Mouse (Mus musculus): ENCODE results near the gene Nol4l. TPM values are rescaled to one million over a fixed set of nuclear protein-coding genes. Genes with fewer than 3 reads are reported as not detected.

The Nol4l gene
- polyA plus RNA-seq, 1 experiment from 2014 or later: 23.5 TPM

DNA sequence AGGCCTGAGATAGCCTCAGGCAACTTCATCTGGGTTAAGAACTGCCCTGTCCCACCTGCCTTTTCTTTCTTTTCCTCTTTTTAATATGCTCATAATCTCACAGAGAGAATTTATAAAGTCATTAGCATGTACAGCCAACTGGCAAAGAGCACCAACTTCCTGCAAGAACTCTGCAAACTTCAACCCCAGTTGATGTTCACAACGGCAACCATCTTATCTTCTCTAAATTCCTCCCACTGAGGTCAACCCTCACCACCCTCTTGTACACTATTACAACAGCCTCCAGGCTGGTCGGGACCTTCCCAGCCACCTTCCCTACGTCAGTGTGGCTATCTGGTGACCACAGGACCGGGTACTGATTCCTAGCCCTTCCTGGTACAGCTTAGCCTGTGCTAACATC, 27.5 kb upstream of the Nol4l start:
- peaks cover 40% of the 10 kb centered on the region for H3K4me1 ChIP-seq
- no peak overlapping the region for H3K4me3 ChIP-seq
- 85% methylated on average over 4 of the region's 4 CpGs for WGBS

DNA sequence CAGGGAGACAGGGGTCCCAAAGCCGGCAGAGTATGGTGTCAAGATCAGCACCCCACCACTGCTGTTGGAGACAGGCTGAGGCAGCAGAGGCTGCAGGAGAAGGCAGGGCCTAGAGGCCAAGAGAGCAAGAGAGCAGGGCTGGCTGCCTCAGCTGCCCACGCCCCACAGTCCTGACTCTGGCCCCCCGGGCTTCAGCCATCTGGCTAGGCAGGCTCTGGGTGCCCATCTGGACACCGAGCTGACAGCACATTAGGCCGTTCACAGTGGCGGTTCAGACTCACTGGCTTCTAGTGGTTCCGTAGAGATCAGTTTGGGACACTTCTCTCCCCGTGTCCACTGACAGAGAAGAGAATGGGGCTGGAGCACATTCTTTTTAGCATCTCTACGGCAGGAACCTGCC, 26.4 kb upstream of the Nol4l start:
- WGBS: 62% methylated on average over 9 of the region's 9 CpGs
- H3K4me3 ChIP-seq: no peak overlapping the region
- H3K27ac ChIP-seq (replicated peaks): peak overlapping the region; percentile 32; the same call in 1 of the 2 replicates
- H3K9me3 ChIP-seq: no peaks in the 10 kb centered on the region
- H3K36me3 ChIP-seq (replicated peaks): no peaks in the 10 kb centered on the region
- H3K4me1 ChIP-seq: peaks cover 30% of the 10 kb centered on the region
- no peak for DNase-seq (ENCODE audit: low spot score)
- H3K27me3 ChIP-seq (replicated peaks; ENCODE audit: low read depth, poor library complexity, severe bottlenecking): peaks cover 29% of the 10 kb centered on the region

More for the DNA sequence above, 27.5 kb upstream of the Nol4l start:
- Histone ChIP-seq H3K27ac (replicated peaks) (no peak overlapping the region), H3K27me3 (replicated peaks; ENCODE audit: low read depth, poor library complexity, severe bottlenecking) (peaks cover 40% of the 10 kb centered on the region), H3K36me3 (replicated peaks) (no peaks in the 10 kb centered on the region), H3K9me3 (no peaks in the 10 kb centered on the region)
- no peak for DNase-seq (ENCODE audit: low spot score)

DNA sequence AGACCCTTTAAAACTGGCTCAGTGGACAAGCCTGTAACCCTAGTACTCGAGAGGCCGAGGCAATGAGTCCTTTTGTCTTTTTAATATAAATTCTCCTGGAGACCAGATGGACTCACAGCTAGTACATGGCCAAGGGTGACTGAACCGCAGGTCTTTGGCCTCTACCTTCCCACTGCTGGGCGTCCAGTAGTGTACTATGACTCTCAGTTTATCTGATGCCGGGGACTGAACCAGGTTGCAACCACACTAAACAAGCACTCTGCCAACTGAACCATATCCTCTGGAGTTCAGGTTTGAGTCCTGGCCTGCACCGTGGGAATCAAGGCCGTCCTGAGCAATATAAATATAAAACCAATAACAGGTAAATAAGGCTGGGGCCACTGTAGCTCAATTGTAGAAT, 24.8 kb upstream of the Nol4l start:
- 89% methylated on average over 7 of the region's 7 CpGs for WGBS
- Histone ChIP-seq H3K27ac (replicated peaks) (no peak overlapping the region), H3K4me1 (peaks cover 19% of the 10 kb centered on the region), H3K36me3 (replicated peaks) (no peaks in the 10 kb centered on the region), H3K9me3 (no peaks in the 10 kb centered on the region), H3K27me3 (replicated peaks; ENCODE audit: low read depth, poor library complexity, severe bottlenecking) (peaks cover 17% of the 10 kb centered on the region; the same call in 1 of the 2 replicates), H3K4me3 (no peak overlapping the region)
- DNase-seq (ENCODE audit: low spot score): no peak

DNA sequence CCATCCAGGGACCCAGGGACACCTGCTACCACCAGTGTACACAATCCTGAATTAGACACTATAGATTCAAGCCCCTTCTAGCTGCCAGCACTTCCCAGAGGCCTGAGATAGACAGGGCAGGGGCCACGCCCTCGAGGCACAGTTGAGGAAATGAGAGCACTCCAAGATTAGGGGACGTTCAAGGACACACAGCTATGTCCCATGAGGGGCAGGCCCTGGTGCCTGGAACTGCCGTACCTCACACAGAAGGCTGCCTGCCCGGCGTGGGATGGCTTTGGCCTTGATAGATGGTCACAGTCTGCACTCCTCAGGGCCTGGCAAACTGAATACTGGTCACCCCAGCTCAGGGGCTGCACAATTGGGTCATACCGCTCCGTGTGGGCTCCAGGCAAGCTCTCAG, 19.7 kb upstream of the Nol4l start:
- 67% methylated on average over 8 of the region's 8 CpGs for WGBS
- H3K4me1 ChIP-seq: peaks cover 44% of the 10 kb centered on the region
- no peak overlapping the region for H3K27ac ChIP-seq (replicated peaks)

DNA sequence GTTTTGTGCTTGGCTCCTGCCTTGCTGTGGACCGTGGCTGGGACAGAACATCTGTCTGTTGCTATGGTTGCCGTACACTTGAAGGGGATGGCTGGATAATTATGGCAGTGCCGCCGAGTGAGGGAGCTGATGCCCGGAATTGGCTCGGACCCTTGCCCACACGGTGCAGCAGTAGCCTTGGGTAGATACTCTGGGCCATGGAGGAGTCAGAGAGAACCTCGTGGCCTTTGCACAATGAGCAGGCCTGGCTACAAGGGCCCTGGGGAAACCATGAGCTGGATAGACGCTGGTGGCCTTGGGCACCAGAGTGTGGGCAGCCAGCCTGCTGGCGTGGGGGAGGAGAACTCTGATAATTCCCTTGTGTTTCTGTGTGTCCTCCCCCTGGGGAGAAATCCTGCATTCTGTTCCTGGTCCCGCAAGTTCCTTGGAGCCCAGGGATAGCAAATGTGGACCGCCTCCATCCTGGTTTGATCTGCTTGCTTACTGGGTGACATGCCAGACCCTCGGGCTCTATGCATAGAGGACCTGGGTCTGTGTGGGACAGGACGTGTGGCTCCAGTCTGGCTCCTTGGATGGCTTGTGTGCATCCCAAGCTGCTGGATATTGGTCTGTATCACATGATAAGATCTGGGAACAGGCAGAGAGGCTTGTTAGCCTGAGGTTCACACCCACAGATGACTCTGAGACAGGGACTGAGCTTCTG, 18.6 kb upstream of the Nol4l start:
- Histone ChIP-seq H3K4me3 (no peak overlapping the region), H3K27me3 (replicated peaks; ENCODE audit: low read depth, poor library complexity, severe bottlenecking) (peaks cover 44% of the 10 kb centered on the region), H3K4me1 (peaks cover 50% of the 10 kb centered on the region), H3K27ac (replicated peaks) (peak overlapping the region; percentile 51), H3K9me3 (no peaks in the 10 kb centered on the region), H3K36me3 (replicated peaks) (no peaks in the 10 kb centered on the region)
- 47% methylated on average over 14 of the region's 14 CpGs for WGBS
- peak; percentile 40 for DNase-seq (ENCODE audit: low spot score)

More for the DNA sequence above, 19.7 kb upstream of the Nol4l start:
- Histone ChIP-seq H3K36me3 (replicated peaks) (no peaks in the 10 kb centered on the region), H3K4me3 (no peak overlapping the region), H3K9me3 (no peaks in the 10 kb centered on the region), H3K27me3 (replicated peaks; ENCODE audit: low read depth, poor library complexity, severe bottlenecking) (peaks cover 36% of the 10 kb centered on the region)
- no peak for DNase-seq (ENCODE audit: low spot score)

- WGBS: 82% methylated on average over 3 of the region's 3 CpGs
- DNase-seq (ENCODE audit: low spot score): no peak
- no peaks in the 10 kb centered on the region for H3K9me3 ChIP-seq
- H3K36me3 ChIP-seq (replicated peaks): no peaks in the 10 kb centered on the region
- H3K4me1 ChIP-seq: peaks cover 56% of the 10 kb centered on the region
- H3K4me3 ChIP-seq: no peak overlapping the region
- peak overlapping the region; percentile 51; the same call in 1 of the 2 replicates for H3K27ac ChIP-seq (replicated peaks)
- H3K27me3 ChIP-seq (replicated peaks; ENCODE audit: low read depth, poor library complexity, severe bottlenecking): peaks cover 47% of the 10 kb centered on the region
Observed at GRCm38 (mm10) chr2:153547633-153548032, 17.9 kb upstream of the Nol4l start.

- WGBS: 62% methylated on average over 4 of the region's 4 CpGs
- Histone ChIP-seq H3K36me3 (replicated peaks) (no peaks in the 10 kb centered on the region), H3K4me1 (peaks cover 61% of the 10 kb centered on the region), H3K4me3 (no peak overlapping the region), H3K27me3 (replicated peaks; ENCODE audit: low read depth, poor library complexity, severe bottlenecking) (peaks cover 47% of the 10 kb centered on the region), H3K9me3 (no peaks in the 10 kb centered on the region), H3K27ac (replicated peaks) (no peak overlapping the region; the same call in 1 of the 2 replicates)
- DNase-seq (ENCODE audit: low spot score): no peak
Observed at GRCm38 (mm10) chr2:153546972-153547371, 17.2 kb upstream of the Nol4l start.

DNA sequence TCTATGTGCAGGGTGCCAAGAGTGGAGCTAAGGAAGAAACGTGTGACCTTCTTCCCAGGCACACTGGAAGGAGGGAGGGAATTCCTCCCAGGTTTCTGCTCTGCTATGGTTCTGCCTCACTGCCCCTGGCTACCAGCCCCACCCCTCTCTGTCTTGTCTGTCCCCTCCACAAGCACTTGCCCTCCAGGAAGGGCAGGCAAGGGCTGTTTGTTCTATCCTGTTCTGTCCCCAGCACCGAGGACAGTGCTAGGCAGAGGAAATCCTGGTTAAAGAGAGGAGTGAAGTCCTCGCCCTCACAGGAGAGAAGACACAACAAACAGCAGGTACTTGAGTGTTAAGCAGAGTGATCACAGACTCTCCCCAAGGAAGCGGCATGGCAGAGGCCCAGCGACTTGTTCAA, 16.7 kb upstream of the Nol4l start:
- no peak for DNase-seq (ENCODE audit: low spot score)
- Histone ChIP-seq H3K4me1 (peaks cover 66% of the 10 kb centered on the region), H3K36me3 (replicated peaks) (no peaks in the 10 kb centered on the region), H3K9me3 (no peaks in the 10 kb centered on the region), H3K4me3 (no peak overlapping the region), H3K27ac (replicated peaks) (no peak overlapping the region; the same call in 1 of the 2 replicates), H3K27me3 (replicated peaks; ENCODE audit: low read depth, poor library complexity, severe bottlenecking) (peaks cover 47% of the 10 kb centered on the region)
- 36% methylated on average over 5 of the region's 5 CpGs for WGBS

DNA sequence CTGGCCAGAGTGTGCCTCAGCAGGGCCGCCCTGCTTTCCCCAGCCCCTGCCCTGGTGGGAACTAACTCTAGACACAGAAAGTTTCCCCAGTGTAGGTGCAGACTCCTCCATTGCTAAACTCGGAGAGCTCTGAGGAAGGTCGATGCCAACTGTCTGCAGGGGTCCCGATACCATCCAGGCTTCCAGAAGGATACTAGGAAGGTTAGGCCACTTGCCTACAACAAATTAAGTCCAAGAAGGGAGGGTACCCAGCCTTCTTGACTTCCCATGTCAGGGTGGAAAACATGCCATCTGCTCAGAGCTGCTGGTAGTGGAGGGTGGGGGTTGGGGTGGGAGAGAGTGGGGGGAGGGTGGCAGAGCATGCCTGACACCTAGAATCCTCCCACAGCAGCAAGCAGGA, 15.0 kb upstream of the Nol4l start:
- peaks cover 43% of the 10 kb centered on the region for H3K27me3 ChIP-seq (replicated peaks; ENCODE audit: low read depth, poor library complexity, severe bottlenecking)
- no peak for DNase-seq (ENCODE audit: low spot score)
- 77% methylated on average over 4 of the region's 4 CpGs for WGBS
- H3K27ac ChIP-seq (replicated peaks): no peak overlapping the region
- peaks cover 83% of the 10 kb centered on the region for H3K4me1 ChIP-seq
- no peaks in the 10 kb centered on the region for H3K36me3 ChIP-seq (replicated peaks)
- H3K9me3 ChIP-seq: no peaks in the 10 kb centered on the region
- H3K4me3 ChIP-seq: no peak overlapping the region

GRCm38 (mm10) chr2:153543911-153544730, 14.3 kb upstream of the Nol4l start:
- DNase-seq (ENCODE audit: low spot score): no peak
- Histone ChIP-seq H3K4me1 (peaks cover 80% of the 10 kb centered on the region), H3K27me3 (replicated peaks; ENCODE audit: low read depth, poor library complexity, severe bottlenecking) (peaks cover 42% of the 10 kb centered on the region), H3K27ac (replicated peaks) (peak overlapping the region; percentile 12), H3K4me3 (no peak overlapping the region), H3K9me3 (no peaks in the 10 kb centered on the region), H3K36me3 (replicated peaks) (no peaks in the 10 kb centered on the region)
- WGBS: 80% methylated on average over 8 of the region's 8 CpGs

- Histone ChIP-seq H3K27ac (replicated peaks) (no peak overlapping the region; the same call in 1 of the 2 replicates), H3K4me3 (no peak overlapping the region), H3K27me3 (replicated peaks; ENCODE audit: low read depth, poor library complexity, severe bottlenecking) (peaks cover 39% of the 10 kb centered on the region), H3K4me1 (peaks cover 70% of the 10 kb centered on the region), H3K9me3 (no peaks in the 10 kb centered on the region), H3K36me3 (replicated peaks) (no peaks in the 10 kb centered on the region)
- no peak for DNase-seq (ENCODE audit: low spot score)
- WGBS: 83% methylated on average over 8 of the region's 8 CpGs
Observed at GRCm38 (mm10) chr2:153542936-153543668, 13.3 kb upstream of the Nol4l start.

DNA sequence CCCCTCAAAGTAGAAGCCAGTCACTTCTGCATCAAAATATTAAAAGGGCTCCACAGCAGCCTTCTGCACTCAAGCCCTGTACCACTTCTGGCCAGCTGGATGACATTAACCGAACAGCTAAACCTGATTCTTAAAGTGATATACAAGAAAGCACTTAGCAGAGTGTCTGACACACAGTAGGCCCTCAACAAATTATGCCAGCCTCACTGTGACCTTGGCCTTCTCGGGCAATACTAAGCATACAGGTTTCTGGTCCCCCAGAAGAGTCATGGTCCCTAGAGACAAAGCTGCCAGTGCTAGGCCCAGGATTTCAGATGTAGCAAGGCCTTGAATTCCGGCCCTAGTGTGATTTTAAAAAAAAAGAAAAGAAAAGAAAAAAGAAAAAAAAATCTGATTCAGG, 9.1 kb upstream of the Nol4l start:
- H3K36me3 ChIP-seq (replicated peaks): no peaks in the 10 kb centered on the region
- no peak overlapping the region for H3K27ac ChIP-seq (replicated peaks)
- H3K4me3 ChIP-seq: no peak overlapping the region
- peaks cover 40% of the 10 kb centered on the region for H3K4me1 ChIP-seq
- WGBS: 83% methylated on average over 3 of the region's 3 CpGs
- DNase-seq (ENCODE audit: low spot score): no peak
- H3K9me3 ChIP-seq: no peaks in the 10 kb centered on the region
- H3K27me3 ChIP-seq (replicated peaks; ENCODE audit: low read depth, poor library complexity, severe bottlenecking): peaks cover 6% of the 10 kb centered on the region; the same call in 1 of the 2 replicates
